Mouse (Mus musculus): ENCODE data around the gene Mov10l1. TPM values are rescaled to one million over a fixed set of nuclear protein-coding genes. Genes with fewer than 3 reads are reported as not detected.
A peak's percentile ranks its signal among the peaks of the same experiment; 100 is the strongest.

Gene Mov10l1
- polyA plus RNA-seq, 1 experiment: not detected

- WGBS: 3% methylated on average over 29 of the region's 57 CpGs
- Histone ChIP-seq H3K27ac (ENCODE audit: insufficient read depth, low read depth, low read length) (no peak within 1 kb of the TSS), H3K36me3 (ENCODE audit: control insufficient read depth, insufficient read depth, low read length) (no peaks in the 10 kb centered on the region), H3K27me3 (ENCODE audit: control insufficient read depth, insufficient read depth, low read length) (peaks cover 17% of the 10 kb centered on the region), H3K4me3 (ENCODE audit: low read depth, low read length) (peak within 1 kb of the TSS; percentile 50), H3K4me1 (ENCODE audit: control insufficient read depth, insufficient read depth, insufficient read length, low read length) (peaks cover 13% of the 10 kb centered on the region; the same call in 1 of the 2 replicates)
- TF ChIP-seq POLR2A (IDR thresholded peaks at IDR 0.05; ENCODE audit: low read depth, low read length): no peak
- TF ChIP-seq CTCF (IDR thresholded peaks at IDR 0.05; ENCODE audit: extremely low read depth, insufficient read length, insufficient replicate concordance, low read depth, low read length): no peak
Measured at GRCm38 (mm10) chr15:89059161-89059931, 76.6 kb downstream of the Mov10l1 start, which contains the start of gene Panx2. TSS of gene Panx2 (plus strand) at chr15:89059734.

- Histone ChIP-seq H3K4me1 (ENCODE audit: control insufficient read depth, insufficient read depth, insufficient read length, low read length) (peaks cover 13% of the 10 kb centered on the region; the same call in 1 of the 2 replicates), H3K36me3 (ENCODE audit: control insufficient read depth, insufficient read depth, low read length) (no peaks in the 10 kb centered on the region), H3K27me3 (ENCODE audit: control insufficient read depth, insufficient read depth, low read length) (peaks cover 17% of the 10 kb centered on the region), H3K27ac (ENCODE audit: insufficient read depth, low read depth, low read length) (no peak overlapping the region), H3K4me3 (ENCODE audit: low read depth, low read length) (peak overlapping the region; percentile 50)
- no peak for TF ChIP-seq POLR2A (IDR thresholded peaks at IDR 0.05; ENCODE audit: low read depth, low read length)
- TF ChIP-seq CTCF (IDR thresholded peaks at IDR 0.05; ENCODE audit: extremely low read depth, insufficient read length, insufficient replicate concordance, low read depth, low read length): no peak
- 5% methylated on average over 44 of the region's 48 CpGs for WGBS
Measured at GRCm38 (mm10) chr15:89060032-89060681, 77.4 kb downstream of the Mov10l1 start.

DNA sequence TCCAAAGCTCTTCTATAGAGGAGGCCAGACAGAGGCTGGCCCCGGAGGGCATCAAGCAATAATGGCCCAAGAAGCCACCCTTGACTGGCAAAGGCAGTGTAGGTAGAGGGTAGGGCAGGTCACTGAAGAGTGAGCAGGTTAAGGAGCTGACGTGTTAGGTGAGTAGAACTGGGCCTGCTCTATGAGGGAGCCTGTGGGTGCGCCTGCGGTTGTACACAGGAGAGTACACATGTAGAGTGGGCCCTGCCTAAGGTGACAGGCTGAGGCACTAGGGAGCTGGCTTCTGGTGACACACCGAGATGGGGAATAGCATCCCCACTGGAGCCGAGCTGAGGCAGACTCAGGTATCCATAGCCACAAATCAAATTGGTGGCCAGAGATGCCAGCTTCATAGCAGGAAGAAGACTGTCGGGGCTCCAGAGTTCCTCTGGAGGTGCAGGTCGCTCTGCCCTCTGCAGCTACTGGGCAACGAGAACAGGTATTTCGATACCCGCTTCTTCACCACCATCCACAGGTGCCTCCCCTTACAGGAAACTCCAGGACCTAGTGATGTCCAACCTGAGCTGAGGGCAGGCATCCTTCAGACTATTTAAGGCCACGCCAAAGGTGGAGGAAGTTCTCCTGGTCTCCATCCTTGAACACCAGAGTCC is 78.2 kb downstream of the Mov10l1 start:
- Histone ChIP-seq H3K4me3 (ENCODE audit: low read depth, low read length) (no peak overlapping the region), H3K27me3 (ENCODE audit: control insufficient read depth, insufficient read depth, low read length) (peaks cover 17% of the 10 kb centered on the region), H3K4me1 (ENCODE audit: control insufficient read depth, insufficient read depth, insufficient read length, low read length) (peaks cover 13% of the 10 kb centered on the region; the same call in 1 of the 2 replicates), H3K36me3 (ENCODE audit: control insufficient read depth, insufficient read depth, low read length) (no peaks in the 10 kb centered on the region), H3K27ac (ENCODE audit: insufficient read depth, low read depth, low read length) (no peak overlapping the region)
- WGBS: 92% methylated on average over 12 of the region's 12 CpGs
- TF ChIP-seq POLR2A (IDR thresholded peaks at IDR 0.05; ENCODE audit: low read depth, low read length) (no peak), CTCF (IDR thresholded peaks at IDR 0.05; ENCODE audit: extremely low read depth, insufficient read length, insufficient replicate concordance, low read depth, low read length) (no peak)

GRCm38 (mm10) chr15:89061761-89062517 is 79.2 kb downstream of the Mov10l1 start:
- H3K27me3 ChIP-seq (ENCODE audit: control insufficient read depth, insufficient read depth, low read length): peaks cover 17% of the 10 kb centered on the region
- 73% methylated on average over 6 of the region's 6 CpGs for WGBS
- no peak for TF ChIP-seq POLR2A (IDR thresholded peaks at IDR 0.05; ENCODE audit: low read depth, low read length)
- TF ChIP-seq CTCF (IDR thresholded peaks at IDR 0.05; ENCODE audit: extremely low read depth, insufficient read length, insufficient replicate concordance, low read depth, low read length): no peak

GRCm38 (mm10) chr15:89062518-89062910 is 79.8 kb downstream of the Mov10l1 start:
- Histone ChIP-seq H3K4me3 (ENCODE audit: low read depth, low read length) (no peak overlapping the region), H3K27ac (ENCODE audit: insufficient read depth, low read depth, low read length) (no peak overlapping the region), H3K36me3 (ENCODE audit: control insufficient read depth, insufficient read depth, low read length) (no peaks in the 10 kb centered on the region), H3K27me3 (ENCODE audit: control insufficient read depth, insufficient read depth, low read length) (peaks cover 17% of the 10 kb centered on the region), H3K4me1 (ENCODE audit: control insufficient read depth, insufficient read depth, insufficient read length, low read length) (peaks cover 17% of the 10 kb centered on the region; the same call in 1 of the 2 replicates)
- TF ChIP-seq POLR2A (IDR thresholded peaks at IDR 0.05; ENCODE audit: low read depth, low read length) (no peak), CTCF (IDR thresholded peaks at IDR 0.05; ENCODE audit: extremely low read depth, insufficient read length, insufficient replicate concordance, low read depth, low read length) (no peak)
- 48% methylated on average over 5 of the region's 5 CpGs for WGBS

More at GRCm38 (mm10) chr15:89061761-89062517, 79.2 kb downstream of the Mov10l1 start:
- no peaks in the 10 kb centered on the region for H3K36me3 ChIP-seq (ENCODE audit: control insufficient read depth, insufficient read depth, low read length)
- no peak overlapping the region for H3K4me3 ChIP-seq (ENCODE audit: low read depth, low read length)
- H3K27ac ChIP-seq (ENCODE audit: insufficient read depth, low read depth, low read length): no peak overlapping the region
- H3K4me1 ChIP-seq (ENCODE audit: control insufficient read depth, insufficient read depth, insufficient read length, low read length): peaks cover 13% of the 10 kb centered on the region; the same call in 1 of the 2 replicates

- H3K4me1 ChIP-seq (ENCODE audit: control insufficient read depth, insufficient read depth, insufficient read length, low read length): peaks cover 19% of the 10 kb centered on the region
- H3K36me3 ChIP-seq (ENCODE audit: control insufficient read depth, insufficient read depth, low read length): no peaks in the 10 kb centered on the region
- no peak overlapping the region for H3K27ac ChIP-seq (ENCODE audit: insufficient read depth, low read depth, low read length)
- H3K4me3 ChIP-seq (ENCODE audit: low read depth, low read length): no peak overlapping the region
- H3K27me3 ChIP-seq (ENCODE audit: control insufficient read depth, insufficient read depth, low read length): peaks cover 17% of the 10 kb centered on the region
- 81% methylated on average over 7 of the region's 7 CpGs for WGBS
- no peak for TF ChIP-seq POLR2A (IDR thresholded peaks at IDR 0.05; ENCODE audit: low read depth, low read length)
- TF ChIP-seq CTCF (IDR thresholded peaks at IDR 0.05; ENCODE audit: extremely low read depth, insufficient read length, insufficient replicate concordance, low read depth, low read length): no peak
Measured at GRCm38 (mm10) chr15:89063001-89063400, 80.3 kb downstream of the Mov10l1 start.

All from small intestine, adult 2 months (tissue).